Mouse (Mus musculus): ENCODE data around the gene Brix1.

GRCm38 (mm10) chr15:10463555-10463954, 22.2 kb downstream of the Brix1 start:
- TF ChIP-seq CTCF (conservative IDR thresholded peaks at IDR 0.05 in 1 of 2, IDR thresholded peaks at IDR 0.05 in 1 of 2; ENCODE audit: low read depth in 2 of 2, low read length in 2 of 2): no peak
- TF ChIP-seq KAT2A (IDR thresholded peaks at IDR 0.05; ENCODE audit: insufficient replicate concordance, low read length): no peak
- no peak for TF ChIP-seq EP300 (IDR thresholded peaks at IDR 0.05; ENCODE audit: low read length)
- TF ChIP-seq RCOR1 (conservative IDR thresholded peaks at IDR 0.05; ENCODE audit: low read depth, low read length): no peak
- TF ChIP-seq CHD2 (IDR thresholded peaks at IDR 0.05; ENCODE audit: low read length): no peak
